Mouse (Mus musculus): ENCODE data around the gene Scn3a. TPM values are rescaled to one million over a fixed set of nuclear protein-coding genes. Genes with fewer than 3 reads are reported as not detected.

Gene Scn3a
- polyA plus RNA-seq, 1 experiment = not detected

DNA sequence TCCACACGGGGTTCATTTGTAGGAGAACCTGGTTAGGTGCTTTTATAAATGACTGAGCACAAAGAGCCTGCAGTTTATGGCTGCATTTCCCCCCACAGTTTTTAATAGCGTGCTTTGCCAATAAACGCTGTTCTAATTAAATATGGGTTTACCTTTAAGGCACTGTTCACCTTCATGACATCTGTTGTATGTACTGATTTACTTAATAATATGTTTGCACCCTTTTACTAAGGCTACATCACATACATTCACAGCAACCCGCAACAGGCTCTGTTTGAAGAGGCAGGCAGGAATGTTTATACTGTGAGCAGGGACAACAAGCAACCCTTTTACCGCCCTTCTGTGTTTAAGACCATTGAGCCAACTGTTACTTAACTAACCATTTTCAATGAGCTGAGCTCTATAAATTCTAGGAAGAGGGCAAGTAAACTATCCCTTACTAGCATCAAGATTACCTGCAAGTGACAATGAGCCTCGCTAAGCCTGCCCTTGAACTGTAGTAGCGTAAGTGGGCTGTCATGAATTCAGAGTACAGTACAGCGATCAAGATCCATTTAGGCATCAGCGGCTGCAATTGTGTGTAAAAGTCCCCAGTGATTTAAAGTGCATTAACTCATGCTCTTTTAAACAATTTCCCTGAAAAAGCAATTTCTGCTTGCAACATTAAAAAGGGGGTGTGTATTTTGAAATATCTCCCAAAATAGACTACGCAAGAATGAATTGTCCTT is 35.1 kb downstream of the Scn3a start:
- no peak overlapping the region for H3K27ac ChIP-seq (ENCODE audit: insufficient read depth, low read depth, low read length)
- no peaks in the 10 kb centered on the region for H3K4me1 ChIP-seq (ENCODE audit: control insufficient read depth, insufficient read depth, low read length)
- H3K4me3 ChIP-seq (ENCODE audit: insufficient read depth, low read depth, low read length) = no peak overlapping the region
- TF ChIP-seq POLR2A (IDR thresholded peaks at IDR 0.05; ENCODE audit: insufficient read depth, low read depth, low read length) (no peak), CTCF (IDR thresholded peaks at IDR 0.05; ENCODE audit: insufficient read depth, low read depth, low read length) (no peak)
- 58% methylated on average over 10 of the region's 10 CpGs for WGBS

DNA sequence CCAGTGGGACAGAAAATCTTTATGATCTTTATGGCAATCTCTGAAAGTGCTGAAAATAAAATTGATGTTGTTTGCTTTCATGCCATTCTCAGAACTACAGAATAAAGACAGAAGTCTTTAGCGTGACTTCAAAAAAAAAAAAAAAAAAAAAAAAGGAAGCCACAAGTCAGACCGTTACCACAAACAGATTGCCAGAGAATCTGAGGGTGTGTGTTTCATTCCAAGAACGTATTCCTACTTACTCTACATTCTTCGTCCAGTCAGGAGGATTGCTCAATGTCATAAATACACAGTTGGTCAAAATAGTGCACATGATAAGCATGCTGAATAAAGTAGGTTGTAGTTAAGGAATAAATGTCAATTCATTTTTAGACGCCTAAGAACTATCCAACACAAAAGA is 38.3 kb downstream of the Scn3a start:
- TF ChIP-seq POLR2A (IDR thresholded peaks at IDR 0.05; ENCODE audit: insufficient read depth, low read depth, low read length) (no peak), CTCF (IDR thresholded peaks at IDR 0.05; ENCODE audit: insufficient read depth, low read depth, low read length) (no peak)
- H3K4me1 ChIP-seq (ENCODE audit: control insufficient read depth, insufficient read depth, low read length) = no peaks in the 10 kb centered on the region
- 68% methylated on average over 5 of the region's 5 CpGs for WGBS
- H3K4me3 ChIP-seq (ENCODE audit: insufficient read depth, low read depth, low read length) = no peak overlapping the region
- H3K27ac ChIP-seq (ENCODE audit: insufficient read depth, low read depth, low read length) = no peak overlapping the region

DNA sequence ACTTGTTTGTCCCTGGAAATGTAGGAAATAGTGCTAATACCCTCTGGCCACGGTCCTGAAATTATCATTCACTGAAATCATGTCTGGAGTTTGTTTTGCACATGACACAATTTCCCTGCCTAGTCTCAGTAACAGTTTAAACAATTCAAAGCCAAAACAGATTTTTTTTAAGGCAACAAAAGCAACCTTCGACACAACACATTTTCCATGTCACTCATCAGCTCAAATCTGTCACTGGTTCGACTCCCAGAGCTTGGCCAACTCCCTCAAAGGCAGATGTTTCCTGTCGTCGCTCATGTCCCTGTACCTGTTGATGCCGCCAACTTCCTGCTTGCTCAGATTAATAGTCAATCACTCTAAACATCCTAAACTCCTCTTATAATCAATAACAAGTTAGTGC is 50.7 kb downstream of the Scn3a start:
- no peak overlapping the region for H3K4me3 ChIP-seq (ENCODE audit: insufficient read depth, low read depth, low read length)
- H3K4me1 ChIP-seq (ENCODE audit: control insufficient read depth, insufficient read depth, low read length) = peaks cover 4% of the 10 kb centered on the region; the same call in 1 of the 2 replicates
- H3K27ac ChIP-seq (ENCODE audit: insufficient read depth, low read depth, low read length) = no peak overlapping the region
- WGBS = 74% methylated on average over 6 of the region's 6 CpGs
- no peak for TF ChIP-seq CTCF (IDR thresholded peaks at IDR 0.05; ENCODE audit: insufficient read depth, low read depth, low read length)

DNA sequence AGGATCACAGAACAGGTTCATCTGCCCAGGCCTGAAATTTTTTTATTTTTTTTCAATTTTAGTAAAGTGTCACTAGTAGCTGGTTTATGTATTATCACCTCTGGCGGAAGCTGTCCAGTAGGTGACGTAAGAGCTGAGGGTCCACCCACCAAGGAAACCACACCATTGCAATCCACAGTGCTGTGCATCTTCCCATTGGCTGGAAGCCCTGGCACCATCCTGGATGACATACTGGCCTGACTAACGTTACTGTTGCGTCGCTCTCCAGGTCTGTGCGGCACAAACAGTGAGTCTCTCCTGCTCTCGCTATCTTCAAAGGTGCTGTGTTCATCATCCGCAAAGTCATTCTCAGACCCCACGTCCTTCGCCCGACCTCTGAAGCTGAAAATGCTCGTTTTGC is 59.2 kb downstream of the Scn3a start:
- Histone ChIP-seq H3K27ac (ENCODE audit: insufficient read depth, low read depth, low read length) (no peak overlapping the region), H3K4me3 (ENCODE audit: insufficient read depth, low read depth, low read length) (no peak overlapping the region), H3K4me1 (ENCODE audit: control insufficient read depth, insufficient read depth, low read length) (no peaks in the 10 kb centered on the region)
- 92% methylated on average over 12 of the region's 12 CpGs for WGBS
- no peak for TF ChIP-seq CTCF (IDR thresholded peaks at IDR 0.05; ENCODE audit: insufficient read depth, low read depth, low read length)
- no peak for TF ChIP-seq POLR2A (IDR thresholded peaks at IDR 0.05; ENCODE audit: insufficient read depth, low read depth, low read length)

DNA sequence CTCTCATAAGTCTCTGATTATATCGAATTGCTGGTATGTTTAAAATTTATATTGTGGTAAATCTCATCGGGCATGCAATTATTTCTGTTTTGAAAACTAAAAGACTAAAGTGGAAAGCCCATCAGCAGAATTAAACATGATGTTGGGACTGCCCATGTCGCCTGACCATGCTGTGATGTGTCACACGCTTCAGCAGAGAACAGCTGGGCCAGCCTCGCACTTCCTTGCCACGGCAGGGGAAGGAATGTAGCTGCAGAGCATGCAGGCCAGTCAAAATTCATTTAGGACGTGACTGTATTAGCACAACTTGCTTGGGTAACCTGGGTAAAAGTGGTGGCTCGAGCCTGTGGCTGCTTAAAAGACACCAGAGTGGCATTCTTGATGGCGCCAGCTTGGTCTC is 77.0 kb downstream of the Scn3a start:
- TF ChIP-seq POLR2A (IDR thresholded peaks at IDR 0.05; ENCODE audit: insufficient read depth, low read depth, low read length) = no peak
- TF ChIP-seq CTCF (IDR thresholded peaks at IDR 0.05; ENCODE audit: insufficient read depth, low read depth, low read length) = no peak
- Histone ChIP-seq H3K4me1 (ENCODE audit: control insufficient read depth, insufficient read depth, low read length) (no peaks in the 10 kb centered on the region), H3K4me3 (ENCODE audit: insufficient read depth, low read depth, low read length) (no peak overlapping the region), H3K27ac (ENCODE audit: insufficient read depth, low read depth, low read length) (no peak overlapping the region)
- 71% methylated on average over 9 of the region's 9 CpGs for WGBS

DNA sequence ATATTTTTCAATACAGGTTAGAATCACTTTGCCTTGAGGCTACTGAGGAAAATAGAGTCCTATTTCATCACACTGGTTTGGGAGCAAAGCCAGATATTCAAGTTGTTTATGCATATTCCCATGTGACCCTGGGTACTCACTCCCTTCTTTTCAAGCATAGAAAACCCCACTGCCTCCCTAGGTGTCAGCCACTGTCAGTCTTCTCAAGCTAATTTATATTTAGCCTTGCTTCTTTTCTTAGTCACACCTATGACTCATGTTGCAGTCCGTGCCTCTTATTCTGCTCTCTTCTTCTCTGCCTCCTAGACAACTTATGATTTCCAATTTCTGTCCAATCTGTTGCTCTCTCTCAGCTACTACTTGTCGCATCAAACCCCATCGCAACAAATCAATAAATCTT is 84.0 kb downstream of the Scn3a start:
- 39% methylated on average over 3 of the region's 3 CpGs for WGBS
- TF ChIP-seq CTCF (IDR thresholded peaks at IDR 0.05; ENCODE audit: insufficient read depth, low read depth, low read length) = no peak
- TF ChIP-seq POLR2A (IDR thresholded peaks at IDR 0.05; ENCODE audit: insufficient read depth, low read depth, low read length) = no peak
- Histone ChIP-seq H3K27ac (ENCODE audit: insufficient read depth, low read depth, low read length) (no peak overlapping the region), H3K4me3 (ENCODE audit: insufficient read depth, low read depth, low read length) (no peak overlapping the region), H3K4me1 (ENCODE audit: control insufficient read depth, insufficient read depth, low read length) (no peaks in the 10 kb centered on the region)

DNA sequence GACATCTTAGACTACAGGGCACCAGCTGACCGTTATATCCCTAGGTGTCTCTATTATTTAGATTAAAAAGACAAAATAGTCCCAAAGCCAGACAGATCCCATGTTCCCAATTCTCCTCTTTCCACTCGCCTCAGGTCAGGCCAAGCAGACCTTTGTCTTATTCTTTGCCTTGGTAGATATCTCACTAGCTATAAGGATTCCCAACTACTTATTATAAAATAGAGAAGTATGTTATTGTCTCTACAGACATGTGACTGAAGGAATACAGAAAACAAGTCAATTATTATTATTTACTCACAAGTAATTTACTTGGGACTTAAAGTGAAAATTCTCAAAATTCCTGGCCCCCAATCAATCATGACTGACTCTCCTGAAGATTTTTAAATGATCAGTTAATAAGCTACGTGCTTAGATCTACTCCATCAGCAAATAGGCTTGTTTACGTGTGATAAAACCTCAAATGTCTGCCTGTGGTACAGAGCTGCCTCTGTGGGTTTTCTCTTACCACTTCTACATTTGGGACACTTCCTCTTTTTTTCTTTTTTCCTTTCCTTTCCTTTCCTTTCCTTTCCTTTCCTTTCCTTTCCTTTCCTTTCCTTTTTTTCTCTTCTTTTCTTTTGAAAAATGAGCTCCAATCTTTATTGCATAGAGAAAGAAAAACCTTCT is 86.3 kb downstream of the Scn3a start:
- WGBS = 88% methylated on average over 4 of the region's 4 CpGs
- H3K4me1 ChIP-seq (ENCODE audit: control insufficient read depth, insufficient read depth, low read length) = no peaks in the 10 kb centered on the region
- TF ChIP-seq POLR2A (IDR thresholded peaks at IDR 0.05; ENCODE audit: insufficient read depth, low read depth, low read length) = no peak
- TF ChIP-seq CTCF (IDR thresholded peaks at IDR 0.05; ENCODE audit: insufficient read depth, low read depth, low read length) = no peak
- no peak overlapping the region for H3K4me3 ChIP-seq (ENCODE audit: insufficient read depth, low read depth, low read length)
- H3K27ac ChIP-seq (ENCODE audit: insufficient read depth, low read depth, low read length) = no peak overlapping the region

DNA sequence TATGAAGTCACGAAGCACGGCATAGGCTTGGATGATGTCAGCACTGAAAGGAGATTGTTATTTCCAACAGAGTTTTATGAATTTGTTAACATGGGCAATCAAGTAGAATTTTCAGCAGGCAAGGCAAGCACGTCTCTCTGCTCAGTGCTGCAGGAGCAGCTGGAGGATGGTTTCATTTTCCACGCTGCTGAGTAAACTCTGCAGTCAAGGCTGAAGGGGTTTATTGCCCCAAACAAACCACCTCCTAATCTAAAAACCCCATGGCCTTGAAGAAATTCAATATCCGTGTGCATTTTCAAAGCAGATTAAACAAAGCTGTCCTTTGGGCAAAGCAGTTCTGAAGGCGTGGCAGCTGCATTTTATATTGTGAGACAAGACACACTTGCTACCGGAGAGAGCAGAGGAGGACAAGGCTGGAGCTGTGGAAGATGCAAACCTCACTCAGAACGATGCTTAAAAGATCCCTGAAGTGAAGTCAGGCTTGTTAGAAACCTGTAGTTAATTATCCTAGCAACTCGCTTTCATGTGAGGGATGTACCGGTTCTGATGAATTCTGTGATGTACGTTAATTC is 96.0 kb downstream of the Scn3a start:
- peaks cover 2% of the 10 kb centered on the region; the same call in 1 of the 2 replicates for H3K4me1 ChIP-seq (ENCODE audit: control insufficient read depth, insufficient read depth, low read length)
- H3K4me3 ChIP-seq (ENCODE audit: insufficient read depth, low read depth, low read length) = no peak overlapping the region
- no peak for TF ChIP-seq CTCF (IDR thresholded peaks at IDR 0.05; ENCODE audit: insufficient read depth, low read depth, low read length)
- no peak for TF ChIP-seq POLR2A (IDR thresholded peaks at IDR 0.05; ENCODE audit: insufficient read depth, low read depth, low read length)
- H3K27ac ChIP-seq (ENCODE audit: insufficient read depth, low read depth, low read length) = peak overlapping the region; percentile 74
- WGBS = 22% methylated on average over 11 of the region's 11 CpGs

DNA sequence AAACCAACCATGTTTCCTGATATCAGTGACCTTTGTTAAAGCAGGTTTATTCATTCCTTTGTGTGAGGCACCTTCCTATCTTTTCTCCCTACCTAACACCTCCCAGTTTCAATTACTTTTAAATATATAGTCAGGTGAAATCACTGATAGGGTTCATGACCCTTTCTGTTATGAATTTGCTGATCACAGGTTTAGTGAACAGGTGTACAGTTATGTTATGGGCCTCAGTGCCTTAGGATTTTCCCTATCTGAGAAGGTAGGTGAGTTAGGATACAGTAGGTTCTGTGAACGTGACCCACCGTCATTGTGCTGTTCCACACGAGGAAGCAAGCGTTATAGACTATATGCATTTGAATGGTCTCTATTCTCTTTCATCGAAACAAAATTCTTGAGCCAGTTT is 101.7 kb downstream of the Scn3a start:
- H3K27ac ChIP-seq (ENCODE audit: insufficient read depth, low read depth, low read length) = no peak overlapping the region
- no peak for TF ChIP-seq POLR2A (IDR thresholded peaks at IDR 0.05; ENCODE audit: insufficient read depth, low read depth, low read length)
- no peak for TF ChIP-seq CTCF (IDR thresholded peaks at IDR 0.05; ENCODE audit: insufficient read depth, low read depth, low read length)
- 85% methylated on average over 5 of the region's 5 CpGs for WGBS
- no peaks in the 10 kb centered on the region for H3K4me1 ChIP-seq (ENCODE audit: control insufficient read depth, insufficient read depth, low read length)
- no peak overlapping the region for H3K4me3 ChIP-seq (ENCODE audit: insufficient read depth, low read depth, low read length)
